Comparison of ENCODE assay signal across 8 mouse cellular contexts in the genomic region with DNA sequence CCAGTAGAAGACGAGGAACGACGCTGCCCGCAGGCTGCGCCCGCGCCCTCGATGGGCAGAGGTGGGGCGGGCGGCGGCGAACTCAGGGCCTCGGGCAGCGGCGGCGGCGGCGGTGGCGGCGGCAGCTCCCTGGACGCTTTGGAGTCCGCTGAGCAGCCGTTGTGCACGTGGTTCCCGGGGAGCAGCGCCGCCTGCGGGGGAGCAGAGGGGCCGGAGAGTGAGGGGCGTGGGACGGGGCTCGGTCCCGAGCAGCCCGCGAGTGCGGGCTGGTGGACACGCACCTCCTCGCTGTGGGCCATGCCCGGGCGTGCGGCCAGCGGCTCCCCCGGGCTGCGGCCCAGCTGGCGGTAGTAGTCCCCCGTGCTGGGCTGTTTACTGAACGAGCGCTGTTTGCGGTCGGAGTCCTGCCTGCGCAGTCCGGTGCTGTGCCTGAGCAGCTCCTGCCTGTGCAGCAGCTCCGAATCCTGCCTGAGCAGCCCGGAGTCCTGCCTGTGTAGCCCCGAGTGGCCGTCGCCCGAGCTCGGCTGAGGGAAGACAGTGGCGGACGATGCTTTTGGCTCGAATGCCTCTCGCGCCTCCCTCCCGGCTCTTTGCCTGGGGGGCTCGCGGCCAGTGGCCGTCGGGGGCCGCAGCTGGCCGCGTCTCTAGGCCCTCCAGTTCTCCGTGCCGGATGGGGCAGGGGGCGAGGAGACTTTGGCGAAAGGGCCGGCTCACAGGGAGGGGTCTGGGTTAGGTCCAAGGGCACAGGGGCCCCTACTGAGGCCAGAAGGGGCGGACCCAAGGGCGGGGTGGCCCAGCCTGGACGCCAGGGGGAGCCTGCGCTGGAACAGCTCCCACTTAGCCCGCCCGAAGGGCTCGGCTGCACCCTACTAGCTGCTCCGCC. TPM values are rescaled to one million over a fixed set of nuclear protein-coding genes. Genes with fewer than 3 reads are reported as not detected.
A peak's percentile ranks its signal among the peaks of the same experiment; 100 is the strongest.
DNase-seq lines count a peak whose midpoint lies in the region; ATAC-seq and TF ChIP-seq lines count a peak whose summit lies in the region.

No protein-coding gene starts in this region.

- peaks cover 32% of the 10 kb centered on the region for H3K4me1 ChIP-seq in embryonic facial prominence, embryonic 11.5 days (ENCODE audit: control insufficient read depth, insufficient read depth, low read length)
- H3K4me1 ChIP-seq in heart, embryonic 13.5 days: peaks cover 35% of the 10 kb centered on the region
- H3K4me1 ChIP-seq in kidney, embryonic 14.5 days (ENCODE audit: control insufficient read depth, insufficient read depth, low read length): peaks cover 43% of the 10 kb centered on the region
- no peaks in the 10 kb centered on the region for H3K4me1 ChIP-seq in lung, postnatal 0 days (ENCODE audit: insufficient read depth, low read depth, low read length)

- H3K27me3 ChIP-seq in C2C12 (ENCODE audit: control insufficient read depth, insufficient read depth, insufficient read length): peaks cover 37% of the 10 kb centered on the region
- peaks cover 76% of the 10 kb centered on the region for H3K27me3 ChIP-seq in embryonic facial prominence, embryonic 11.5 days (ENCODE audit: control insufficient read depth, insufficient read depth, low read length)
- peaks cover 99% of the 10 kb centered on the region for H3K27me3 ChIP-seq in heart, embryonic 13.5 days (replicated peaks)
- H3K27me3 ChIP-seq in kidney, embryonic 14.5 days (ENCODE audit: control insufficient read depth, insufficient read depth, low read length): peaks cover 79% of the 10 kb centered on the region
- peaks cover 61% of the 10 kb centered on the region for H3K27me3 ChIP-seq in lung, postnatal 0 days (replicated peaks; ENCODE audit: insufficient read depth, low read length)

- H3K79me3 ChIP-seq in C2C12 (ENCODE audit: low read depth): no peaks in the 10 kb centered on the region

- no peak for TF ChIP-seq EP300 in lung, postnatal 0 days (IDR thresholded peaks at IDR 0.05)

- H3K9ac ChIP-seq in embryonic facial prominence, embryonic 11.5 days (replicated peaks; ENCODE audit: low read length): peak overlapping the region; percentile 44; the same call in 1 of the 2 replicates
- H3K9ac ChIP-seq in heart, embryonic 13.5 days: peak overlapping the region; percentile 75
- peak overlapping the region; percentile 65 for H3K9ac ChIP-seq in kidney, embryonic 14.5 days (ENCODE audit: low read depth, low read length)
- H3K9ac ChIP-seq in lung, postnatal 0 days (replicated peaks; ENCODE audit: low read depth): no peak overlapping the region

- H3K36me3 ChIP-seq in C2C12 (ENCODE audit: control insufficient read depth, insufficient read depth): no peaks in the 10 kb centered on the region
- no peaks in the 10 kb centered on the region for H3K36me3 ChIP-seq in embryonic facial prominence, embryonic 11.5 days (replicated peaks; ENCODE audit: control insufficient read depth, insufficient read depth, low read depth, low read length)
- no peaks in the 10 kb centered on the region for H3K36me3 ChIP-seq in heart, embryonic 13.5 days
- no peaks in the 10 kb centered on the region for H3K36me3 ChIP-seq in kidney, embryonic 14.5 days (ENCODE audit: control insufficient read depth, insufficient read depth, low read length)
- H3K36me3 ChIP-seq in lung, postnatal 0 days (ENCODE audit: insufficient read depth, low read length): no peaks in the 10 kb centered on the region

- H3K9me3 ChIP-seq in embryonic facial prominence, embryonic 11.5 days (replicated peaks; ENCODE audit: control insufficient read depth, low read length): no peaks in the 10 kb centered on the region
- H3K9me3 ChIP-seq in heart, embryonic 13.5 days: no peaks in the 10 kb centered on the region
- no peaks in the 10 kb centered on the region for H3K9me3 ChIP-seq in kidney, embryonic 14.5 days (ENCODE audit: control insufficient read depth, low read length)
- H3K9me3 ChIP-seq in lung, postnatal 0 days (ENCODE audit: low read length): no peaks in the 10 kb centered on the region

- H3ac ChIP-seq in C2C12 (ENCODE audit: control insufficient read depth, insufficient read length, low read depth): peak overlapping the region; percentile 53

- DNase-seq in adrenal gland, adult 18-20 months (ENCODE audit: low spot score in 2 of 2): peak; percentile 49
- no peak for DNase-seq in adrenal gland, postnatal 4 days (ENCODE audit: low spot score in 2 of 2)
- DNase-seq in embryonic facial prominence, embryonic 11.5 days (ENCODE audit: low spot score): peak; percentile 65
- peak; percentile 69 for DNase-seq in lung, postnatal 0 days (ENCODE audit: low spot score)
- peak; percentile 72 for DNase-seq in ovary, postnatal 36 days (ENCODE audit: low spot score)

- no peak overlapping the region for H3K4me3 ChIP-seq in C2C12 (ENCODE audit: insufficient read depth, poor library complexity, severe bottlenecking)
- peak overlapping the region; percentile 34 for H3K4me3 ChIP-seq in embryonic facial prominence, embryonic 11.5 days (ENCODE audit: low read depth, low read length)
- peak overlapping the region; percentile 53 for H3K4me3 ChIP-seq in heart, embryonic 13.5 days
- H3K4me3 ChIP-seq in kidney, embryonic 14.5 days (ENCODE audit: low read length): peak overlapping the region; percentile 47
- H3K4me3 ChIP-seq in lung, postnatal 0 days (ENCODE audit: low read depth, low read length): peak overlapping the region; percentile 31

- H3K79me2 ChIP-seq in C2C12 (ENCODE audit: control insufficient read depth, insufficient read depth): no peaks in the 10 kb centered on the region

- H3K4me2 ChIP-seq in embryonic facial prominence, embryonic 11.5 days (ENCODE audit: low read depth, low read length): peak overlapping the region; percentile 58
- H3K4me2 ChIP-seq in heart, embryonic 13.5 days: peak overlapping the region; percentile 76
- peak overlapping the region; percentile 78 for H3K4me2 ChIP-seq in kidney, embryonic 14.5 days (replicated peaks; ENCODE audit: low read depth, low read length)
- H3K4me2 ChIP-seq in lung, postnatal 0 days (replicated peaks; ENCODE audit: low read depth, low read length): peak overlapping the region; percentile 61

- peak overlapping the region; percentile 20; the same call in 1 of the 2 replicates for H3K27ac ChIP-seq in embryonic facial prominence, embryonic 11.5 days (replicated peaks; ENCODE audit: low read depth, low read length)
- H3K27ac ChIP-seq in heart, embryonic 13.5 days (replicated peaks): no peak overlapping the region
- H3K27ac ChIP-seq in kidney, embryonic 14.5 days (ENCODE audit: low read depth, low read length): peak overlapping the region; percentile 91
- H3K27ac ChIP-seq in lung, postnatal 0 days (ENCODE audit: low read length): no peak overlapping the region

- TF ChIP-seq CTCF in C2C12 (IDR thresholded peaks at IDR 0.05; ENCODE audit: control insufficient read depth, insufficient read depth, insufficient read length): peak; percentile 53
- TF ChIP-seq CTCF in lung, postnatal 0 days (IDR thresholded peaks at IDR 0.05): peak; percentile 57

- peak; percentile 55 for ATAC-seq in embryonic facial prominence, embryonic 11.5 days (replicated peaks; ENCODE audit: insufficient number of reproducible peaks, low FRiP score, low TSS enrichment, low read depth)
- ATAC-seq in heart, embryonic 13.5 days (ENCODE audit: extremely low read depth, insufficient number of reproducible peaks, low FRiP score, low TSS enrichment): no peak
- peak; percentile 73 for ATAC-seq in kidney, embryonic 14.5 days (ENCODE audit: low FRiP score, low TSS enrichment)
- peak; percentile 85 for ATAC-seq in lung, postnatal 0 days

- WGBS in embryonic facial prominence, embryonic 11.5 days: under 1% methylated on average over 78 of the region's 85 CpGs
- under 1% methylated on average over 75 of the region's 85 CpGs for WGBS in heart, embryonic 13.5 days
- WGBS in kidney, embryonic 14.5 days: under 1% methylated on average over 58 of the region's 85 CpGs
- WGBS in lung, postnatal 0 days: under 1% methylated on average over 62 of the region's 85 CpGs

RNA-seq across cellular contexts. Expression of gene Tnfrsf25, which starts 15.3 kb away (rescaled TPM):
- total RNA-seq in adrenal gland, adult 18-20 months (2021): 1 to 10 TPM; 1.3 to 2.8 TPM
- 1 to 10 TPM; 1.2 to 1.4 TPM for total RNA-seq in adrenal gland, postnatal 4 days (2021)
- 0.95 TPM for polyA plus RNA-seq in C2C12 (2012; fragmentation: generic; extraction: Trizol)
- 0.21 and 0.75 TPM in 2 replicates for polyA plus RNA-seq in embryonic facial prominence, embryonic 11.5 days (2014; fragmentation: Nextera tagmentation; extraction: Ambion mirVana)
- polyA plus RNA-seq in heart, embryonic 13.5 days (2015; fragmentation: Nextera tagmentation; extraction: Ambion mirVana): 0.73 and 0.80 TPM in 2 replicates
- 0.57 and 1.9 TPM in 2 replicates for polyA plus RNA-seq in kidney, embryonic 14.5 days (2014; fragmentation: Nextera tagmentation; extraction: Ambion mirVana)
- polyA plus RNA-seq in lung, postnatal 0 days (2015; fragmentation: Nextera tagmentation; extraction: Ambion mirVana): 1.2 and 1.4 TPM in 2 replicates

RNA-seq across cellular contexts. Expression of gene Espn, which starts 21.2 kb away (rescaled TPM):
- 1 to 10 TPM; 1.9 to 3.3 TPM for total RNA-seq in adrenal gland, adult 18-20 months (2021)
- total RNA-seq in adrenal gland, postnatal 4 days (2021): 1 to 10 TPM; 1.0 to 5.1 TPM
- 0.97 TPM for polyA plus RNA-seq in C2C12 (2012; fragmentation: generic; extraction: Trizol)
- 6.2 and 7.3 TPM in 2 replicates for polyA plus RNA-seq in embryonic facial prominence, embryonic 11.5 days (2014; fragmentation: Nextera tagmentation; extraction: Ambion mirVana)
- polyA plus RNA-seq in heart, embryonic 13.5 days (2015; fragmentation: Nextera tagmentation; extraction: Ambion mirVana): 0.87 and 1.1 TPM in 2 replicates
- 36.1 and 36.3 TPM in 2 replicates for polyA plus RNA-seq in kidney, embryonic 14.5 days (2014; fragmentation: Nextera tagmentation; extraction: Ambion mirVana)
- polyA plus RNA-seq in lung, postnatal 0 days (2015; fragmentation: Nextera tagmentation; extraction: Ambion mirVana): 2.0 and 3.1 TPM in 2 replicates

RNA-seq across cellular contexts. Expression of gene Hes2, which starts 27.7 kb away (rescaled TPM):
- not detected for total RNA-seq in adrenal gland, adult 18-20 months (2021)
- total RNA-seq in adrenal gland, postnatal 4 days (2021): not detected
- not detected for polyA plus RNA-seq in C2C12 (2012; fragmentation: generic; extraction: Trizol)
- 0.22 and 0.24 TPM in 2 replicates for polyA plus RNA-seq in embryonic facial prominence, embryonic 11.5 days (2014; fragmentation: Nextera tagmentation; extraction: Ambion mirVana)
- polyA plus RNA-seq in heart, embryonic 13.5 days (2015; fragmentation: Nextera tagmentation; extraction: Ambion mirVana): not detected in 2 replicates
- not detected in 2 replicates for polyA plus RNA-seq in kidney, embryonic 14.5 days (2014; fragmentation: Nextera tagmentation; extraction: Ambion mirVana)
- polyA plus RNA-seq in lung, postnatal 0 days (2015; fragmentation: Nextera tagmentation; extraction: Ambion mirVana): 0.26 and 0.33 TPM in 2 replicates

RNA-seq across cellular contexts. Expression of gene Acot7, which starts 46.9 kb away (rescaled TPM):
- 10 to 100 TPM; 45.7 to 54.0 TPM for total RNA-seq in adrenal gland, adult 18-20 months (2021)
- total RNA-seq in adrenal gland, postnatal 4 days (2021): 10 to 100 TPM; 39.1 to 44.4 TPM
- 344 TPM for polyA plus RNA-seq in C2C12 (2012; fragmentation: generic; extraction: Trizol)
- polyA plus RNA-seq in embryonic facial prominence, embryonic 11.5 days (2014; fragmentation: Nextera tagmentation; extraction: Ambion mirVana): 47.5 and 54.9 TPM in 2 replicates
- 73.9 and 84.7 TPM in 2 replicates for polyA plus RNA-seq in heart, embryonic 13.5 days (2015; fragmentation: Nextera tagmentation; extraction: Ambion mirVana)
- 46.6 and 64.4 TPM in 2 replicates for polyA plus RNA-seq in kidney, embryonic 14.5 days (2014; fragmentation: Nextera tagmentation; extraction: Ambion mirVana)
- 59.2 and 63.4 TPM in 2 replicates for polyA plus RNA-seq in lung, postnatal 0 days (2015; fragmentation: Nextera tagmentation; extraction: Ambion mirVana)

RNA-seq across cellular contexts. Expression of gene Plekhg5, which starts 58.7 kb away (rescaled TPM):
- 10 to 100 TPM in 1 of 2 experiments, 1 to 10 TPM in 1; 7.3 to 12.0 TPM for total RNA-seq in adrenal gland, adult 18-20 months (2021)
- 10 to 100 TPM; 26.2 to 32.1 TPM for total RNA-seq in adrenal gland, postnatal 4 days (2021)
- polyA plus RNA-seq in C2C12 (2012; fragmentation: generic; extraction: Trizol): 17.5 TPM
- polyA plus RNA-seq in embryonic facial prominence, embryonic 11.5 days (2014; fragmentation: Nextera tagmentation; extraction: Ambion mirVana): 5.3 and 6.8 TPM in 2 replicates
- polyA plus RNA-seq in heart, embryonic 13.5 days (2015; fragmentation: Nextera tagmentation; extraction: Ambion mirVana): 11.6 and 12.7 TPM in 2 replicates
- polyA plus RNA-seq in kidney, embryonic 14.5 days (2014; fragmentation: Nextera tagmentation; extraction: Ambion mirVana): 10.4 and 16.1 TPM in 2 replicates
- 17.4 and 18.8 TPM in 2 replicates for polyA plus RNA-seq in lung, postnatal 0 days (2015; fragmentation: Nextera tagmentation; extraction: Ambion mirVana)

Comparison
In these comparisons a context has a peak if more than half of its experiments do, and no peak if none do; other contexts are left out.
1. DNase-seq: peak in adrenal gland, adult 18-20 months (2 of 2), embryonic facial prominence, embryonic 11.5 days (single experiment), lung, postnatal 0 days (single experiment) and ovary, postnatal 36 days (single experiment); none in adrenal gland, postnatal 4 days (0 of 2).
2. H3K27ac ChIP-seq: peak in embryonic facial prominence, embryonic 11.5 days (single experiment) and kidney, embryonic 14.5 days (single experiment); none in heart, embryonic 13.5 days (single experiment) and lung, postnatal 0 days (single experiment).
3. Peak in every context shown above with its lines, with median percentiles within 50 percentile points of each other: H3K4me2 ChIP-seq.